Mouse (Mus musculus) liver, adult 2 months (tissue): ENCODE data around the gene Adgrf5. TPM values are rescaled to one million over a fixed set of nuclear protein-coding genes. Genes with fewer than 3 reads are reported as not detected.

Experiments used
- DNase-seq: peaks from one replicate; pipeline ENCODE4 v3.0.0-alpha.2; 2011; ENCODE audit warnings: low read depth, low spot score; ENCODE audit errors: extremely low read depth
- H3K27ac ChIP-seq: fragments of 200-500 bp; replicated peaks from 2 replicates; pipeline ENCODE4 v1.5.1; 2012; ENCODE audit warnings: low read depth, mild to moderate bottlenecking, control low read depth, inconsistent platforms, low read length; ENCODE audit not compliant: insufficient read depth
- H3K27me3 ChIP-seq: fragments of 200-500 bp; 2 replicates; pipeline ENCODE4 v1.6.1; 2012; ENCODE audit warnings: mild to moderate bottlenecking, moderate library complexity, low read length, inconsistent platforms; ENCODE audit not compliant: control insufficient read depth, insufficient read depth
- H3K36me3 ChIP-seq: fragments of 200-500 bp; 2 replicates; pipeline ENCODE4 v1.6.1; 2012; ENCODE audit warnings: low read length, inconsistent platforms; ENCODE audit not compliant: control insufficient read depth, insufficient read depth
- H3K4me1 ChIP-seq: fragments of 200-500 bp; 2 replicates; pipeline ENCODE4 v1.6.1; 2011; ENCODE audit warnings: low read length; ENCODE audit not compliant: control insufficient read depth, insufficient read depth
- H3K4me3 ChIP-seq: fragments of 200-500 bp; 2 replicates; pipeline ENCODE4 v1.5.1; 2011; ENCODE audit warnings: low read depth, mild to moderate bottlenecking, control low read depth, low read length, moderate library complexity; ENCODE audit not compliant: insufficient read depth
- H3K79me2 ChIP-seq: fragments of 200-500 bp; 2 replicates; pipeline ENCODE4 v1.6.1; 2012; ENCODE audit warnings: inconsistent platforms, mild to moderate bottlenecking, low read length, moderate library complexity; ENCODE audit not compliant: control insufficient read depth, insufficient read depth
- H3K9ac ChIP-seq: fragments of 200-500 bp; 2 replicates; pipeline ENCODE4 v1.6.1; 2012; ENCODE audit warnings: low read depth, mild to moderate bottlenecking, control low read depth, inconsistent platforms, low read length
- CTCF ChIP-seq: fragments of 200-500 bp; IDR thresholded peaks from 2 replicates; pipeline ENCODE4 v1.5.1; 2011; ENCODE audit warnings: low read depth, low read length, control low read depth
- POLR2A ChIP-seq: fragments of 200-500 bp; IDR thresholded peaks from 2 replicates; pipeline ENCODE4 v1.6.1; 2011; ENCODE audit warnings: low read length, control low read depth; ENCODE audit not compliant: insufficient read depth; ENCODE audit errors: extremely low read depth
- WGBS: fragments of 180-500 bp; shearing (Covaris S2); methylation state at CpG from one replicate; pipeline ENCODE4 v1.1.7; 2018; 5-methylcytosine and 5-hydroxymethylcytosine counted together
- polyA plus RNA-seq: library from polyadenylated mRNA; depleted of rRNA; stranded (reverse); fragments of >200 nt; gene quantifications from 2 replicates; pipeline ENCODE4 v1.2.3, GENCODE M21; 2012
- total RNA-seq: library from RNA; depleted of rRNA; stranded (reverse); fragments of >200 nt; gene quantifications from 2 replicates; pipeline ENCODE4 v1.2.3, GENCODE M21; 2014

The Adgrf5 gene
- total and polyA plus RNA-seq, 2 experiments = 6.0 to 25.8 TPM

DNA sequence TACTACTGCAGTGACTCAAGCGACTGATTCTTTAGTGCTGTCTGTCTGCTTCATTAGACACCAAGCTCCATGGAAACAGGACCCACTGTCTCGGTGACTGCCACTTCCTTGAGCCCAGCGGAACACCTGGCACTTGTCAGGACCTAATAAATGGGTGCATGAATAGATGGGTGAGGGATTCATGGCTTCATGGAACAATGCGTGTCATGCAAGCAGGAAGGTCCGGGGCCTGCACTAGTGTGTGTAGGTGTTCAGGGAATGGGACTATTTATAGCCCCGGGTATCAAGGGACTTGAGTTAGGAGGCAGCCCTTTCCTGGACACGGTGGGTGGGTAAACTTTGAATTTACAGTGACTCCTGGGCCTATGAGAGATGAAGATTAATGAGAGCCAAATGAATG lies 38.4 kb downstream of the Adgrf5 start:
- Histone ChIP-seq H3K4me3 (no peak overlapping the region), H3K79me2 (peaks cover 2% of the 10 kb centered on the region; the same call in 1 of the 2 replicates), H3K9ac (no peak overlapping the region), H3K36me3 (no peaks in the 10 kb centered on the region), H3K27me3 (no peaks in the 10 kb centered on the region), H3K4me1 (no peaks in the 10 kb centered on the region; the same call in 1 of the 2 replicates), H3K27ac (no peak overlapping the region)
- 72% methylated on average over 7 of the region's 7 CpGs for WGBS
- TF ChIP-seq POLR2A = no peak
- no peak for TF ChIP-seq CTCF
- DNase-seq = no peak

DNA sequence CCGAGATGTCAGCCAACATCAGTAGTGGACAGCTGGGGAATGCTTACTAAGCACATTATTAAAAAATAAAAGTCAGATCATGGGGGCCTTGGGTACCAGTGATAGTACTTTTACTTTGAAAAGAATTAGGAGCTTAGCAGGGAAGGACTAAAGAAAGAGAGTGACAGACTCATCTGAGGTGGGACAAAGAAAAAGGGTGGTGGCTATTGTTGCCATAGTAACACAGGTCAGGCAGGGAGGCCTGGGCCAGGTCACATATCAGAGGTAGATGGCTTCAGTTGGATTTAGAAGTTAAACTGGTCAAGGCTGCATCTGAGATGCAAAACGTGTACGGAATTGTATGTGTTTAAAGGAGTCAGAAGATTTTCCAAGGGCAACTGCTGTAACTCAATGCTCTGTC lies 38.9 kb downstream of the Adgrf5 start:
- H3K36me3 ChIP-seq = no peaks in the 10 kb centered on the region
- H3K4me1 ChIP-seq = no peaks in the 10 kb centered on the region; the same call in 1 of the 2 replicates
- H3K4me3 ChIP-seq = no peak overlapping the region
- peaks cover 2% of the 10 kb centered on the region; the same call in 1 of the 2 replicates for H3K79me2 ChIP-seq
- no peak for TF ChIP-seq POLR2A
- TF ChIP-seq CTCF = no peak
- no peak overlapping the region for H3K27ac ChIP-seq
- WGBS = 85% methylated on average over 3 of the region's 3 CpGs
- no peak overlapping the region for H3K9ac ChIP-seq
- no peak for DNase-seq
- H3K27me3 ChIP-seq = no peaks in the 10 kb centered on the region

DNA sequence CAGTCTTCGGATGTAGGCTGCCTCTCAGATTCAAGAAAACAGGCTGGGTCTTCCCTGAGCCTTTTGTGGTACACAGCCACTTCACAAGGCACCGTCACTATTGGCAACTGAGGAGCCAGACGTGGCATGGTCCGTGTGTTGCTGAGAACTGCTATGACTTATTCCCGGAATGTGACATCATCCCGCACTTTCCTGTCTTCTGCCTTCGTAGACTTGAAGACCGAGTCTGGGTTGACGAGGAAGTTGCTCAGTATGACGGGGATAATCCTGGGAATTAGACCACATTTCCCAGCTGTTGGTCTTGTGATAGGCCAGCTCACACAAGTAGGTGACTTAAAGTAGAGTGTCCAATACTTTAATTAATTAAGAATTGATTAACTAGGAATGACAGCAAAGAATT lies 40.2 kb downstream of the Adgrf5 start:
- Histone ChIP-seq H3K36me3 (no peaks in the 10 kb centered on the region), H3K9ac (no peak overlapping the region), H3K79me2 (peaks cover 2% of the 10 kb centered on the region; the same call in 1 of the 2 replicates), H3K27me3 (no peaks in the 10 kb centered on the region), H3K27ac (no peak overlapping the region), H3K4me3 (no peak overlapping the region), H3K4me1 (no peaks in the 10 kb centered on the region; the same call in 1 of the 2 replicates)
- no peak for DNase-seq
- 80% methylated on average over 10 of the region's 10 CpGs for WGBS
- TF ChIP-seq CTCF = no peak

DNA sequence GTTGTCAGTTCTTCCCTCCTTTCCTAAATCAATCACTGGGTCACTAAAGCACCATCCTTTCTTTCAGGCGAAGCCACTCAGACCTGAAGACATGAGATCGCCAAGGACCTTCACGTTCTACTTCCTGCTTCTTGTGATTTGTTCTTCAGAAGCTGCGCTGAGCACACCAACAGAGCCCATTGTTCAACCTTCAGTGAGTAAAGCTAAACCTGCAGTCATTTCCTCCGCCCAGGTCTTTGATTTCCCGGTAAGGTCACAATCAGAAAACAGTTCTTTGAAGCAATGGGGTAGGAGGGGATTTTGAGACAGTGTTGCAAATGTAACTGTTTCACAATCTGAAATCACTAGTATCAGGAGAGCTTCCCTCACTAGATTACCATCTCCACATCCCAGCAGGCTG lies 43.6 kb downstream of the Adgrf5 start:
- Histone ChIP-seq H3K27ac (no peak overlapping the region), H3K4me1 (no peaks in the 10 kb centered on the region), H3K27me3 (no peaks in the 10 kb centered on the region; the same call in 1 of the 2 replicates), H3K4me3 (no peak overlapping the region), H3K9ac (no peak overlapping the region), H3K36me3 (no peaks in the 10 kb centered on the region), H3K79me2 (0 out of 2 replicates have a peak, but pooled peaks cover 2% of the 10 kb centered on the region)
- TF ChIP-seq CTCF (no peak), POLR2A (no peak)
- DNase-seq = no peak
- WGBS = 55% methylated on average over 6 of the region's 6 CpGs

DNA sequence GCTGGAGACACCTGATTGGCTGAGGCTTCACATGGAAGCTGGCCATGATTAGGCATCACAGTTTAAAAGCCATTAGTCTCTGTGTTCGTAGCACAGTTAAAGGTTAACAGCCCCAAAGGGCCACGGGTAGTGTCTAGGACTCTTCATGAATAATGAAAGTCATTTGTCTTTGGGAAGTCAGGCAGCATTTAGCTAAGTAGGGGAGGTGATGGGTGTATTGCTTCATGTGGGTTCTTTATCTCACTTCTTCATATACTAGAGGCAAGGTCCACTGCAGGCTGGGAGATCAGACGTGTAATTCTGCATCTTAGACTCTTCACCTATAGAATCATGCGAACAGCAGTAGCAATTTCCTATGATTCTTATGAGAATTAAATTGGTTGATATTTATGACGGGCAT lies 44.2 kb downstream of the Adgrf5 start:
- 0 out of 2 replicates have a peak, but pooled peaks cover 2% of the 10 kb centered on the region for H3K79me2 ChIP-seq
- no peak overlapping the region for H3K4me3 ChIP-seq
- H3K27ac ChIP-seq = no peak overlapping the region
- H3K36me3 ChIP-seq = no peaks in the 10 kb centered on the region
- TF ChIP-seq POLR2A = no peak
- no peak for TF ChIP-seq CTCF
- no peak for DNase-seq
- H3K9ac ChIP-seq = no peak overlapping the region
- no peaks in the 10 kb centered on the region for H3K4me1 ChIP-seq
- no peaks in the 10 kb centered on the region; the same call in 1 of the 2 replicates for H3K27me3 ChIP-seq
- 65% methylated on average over 5 of the region's 5 CpGs for WGBS

DNA sequence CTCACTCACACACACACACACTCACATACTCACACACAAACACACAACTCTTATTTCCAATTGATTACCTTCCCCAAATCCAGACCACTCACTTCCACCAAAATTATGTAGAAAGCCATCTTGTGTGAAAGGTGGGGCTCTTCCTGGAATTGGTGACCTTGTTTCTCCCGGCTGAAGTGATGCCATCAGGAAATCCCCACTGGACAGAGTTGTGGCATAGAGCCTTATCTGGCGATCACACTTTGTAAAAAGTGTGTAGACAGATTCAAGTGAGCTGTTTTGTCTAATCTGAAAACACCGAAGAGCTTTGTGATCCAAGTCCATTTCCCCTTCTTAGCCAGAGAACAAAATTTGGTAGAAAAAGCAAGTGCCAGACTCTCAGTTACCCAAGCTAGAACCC lies 46.1 kb downstream of the Adgrf5 start:
- H3K79me2 ChIP-seq = no peaks in the 10 kb centered on the region
- TF ChIP-seq POLR2A (no peak), CTCF (no peak)
- H3K9ac ChIP-seq = no peak overlapping the region
- 71% methylated on average over 3 of the region's 3 CpGs for WGBS
- no peak for DNase-seq
- H3K27me3 ChIP-seq = no peaks in the 10 kb centered on the region; the same call in 1 of the 2 replicates
- no peak overlapping the region for H3K27ac ChIP-seq
- no peaks in the 10 kb centered on the region for H3K4me1 ChIP-seq
- H3K36me3 ChIP-seq = no peaks in the 10 kb centered on the region
- H3K4me3 ChIP-seq = no peak overlapping the region
